Mouse (Mus musculus): Measurements from ENCODE around the gene Rrp1b.

GRCm38 (mm10) chr17:31986915-31987314 is 49.0 kb upstream of the Rrp1b start:
- TF ChIP-seq EP300 (IDR thresholded peaks at IDR 0.05; ENCODE audit: low read depth) (no peak), CTCF (IDR thresholded peaks at IDR 0.05; ENCODE audit: low read depth) (no peak)
